Mouse (Mus musculus): ENCODE data around the gene Rassf6.

- TF ChIP-seq POLR2A (IDR thresholded peaks at IDR 0.05; ENCODE audit: borderline replicate concordance, extremely low read depth, insufficient read depth, insufficient read length, poor library complexity, severe bottlenecking): no peak
- peak; percentile 93 for TF ChIP-seq CTCF (IDR thresholded peaks at IDR 0.05; ENCODE audit: borderline replicate concordance, extremely low read depth, insufficient read depth, insufficient read length)
Measured at GRCm38 (mm10) chr5:90588708-90589595, 51.5 kb downstream of the Rassf6 start.

Measured in brain, embryonic 14.5 days (tissue).